Mouse (Mus musculus): Measurements from ENCODE around the gene Stx6. TPM values are rescaled to one million over a fixed set of nuclear protein-coding genes. Genes with fewer than 3 reads are reported as not detected.

Stx6 gene
- polyA plus RNA-seq, 1 experiment: 96.1 TPM

DNA sequence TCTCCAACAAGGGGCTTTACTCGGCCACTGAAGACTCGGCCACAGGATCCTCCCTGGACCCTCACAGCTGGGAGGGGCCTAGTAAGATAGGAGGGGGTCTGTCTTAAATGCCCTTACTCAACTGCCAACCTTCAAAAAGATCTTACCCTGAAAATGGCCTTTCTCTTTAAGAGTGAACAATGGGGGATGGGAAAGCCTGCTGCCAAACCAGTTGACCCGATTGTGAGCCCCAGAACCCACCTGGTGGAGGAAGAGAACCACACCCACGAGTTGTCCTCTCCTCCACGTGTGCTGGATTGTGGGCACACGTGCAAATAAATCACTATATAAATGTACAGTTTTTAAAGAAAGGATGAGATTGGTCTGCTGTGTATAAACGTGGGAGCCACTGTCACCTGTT is 46.8 kb downstream of the Stx6 start:
- DNase-seq (ENCODE audit: extremely low spot score in 1 of 2, low spot score in 1 of 2): no peak

DNA sequence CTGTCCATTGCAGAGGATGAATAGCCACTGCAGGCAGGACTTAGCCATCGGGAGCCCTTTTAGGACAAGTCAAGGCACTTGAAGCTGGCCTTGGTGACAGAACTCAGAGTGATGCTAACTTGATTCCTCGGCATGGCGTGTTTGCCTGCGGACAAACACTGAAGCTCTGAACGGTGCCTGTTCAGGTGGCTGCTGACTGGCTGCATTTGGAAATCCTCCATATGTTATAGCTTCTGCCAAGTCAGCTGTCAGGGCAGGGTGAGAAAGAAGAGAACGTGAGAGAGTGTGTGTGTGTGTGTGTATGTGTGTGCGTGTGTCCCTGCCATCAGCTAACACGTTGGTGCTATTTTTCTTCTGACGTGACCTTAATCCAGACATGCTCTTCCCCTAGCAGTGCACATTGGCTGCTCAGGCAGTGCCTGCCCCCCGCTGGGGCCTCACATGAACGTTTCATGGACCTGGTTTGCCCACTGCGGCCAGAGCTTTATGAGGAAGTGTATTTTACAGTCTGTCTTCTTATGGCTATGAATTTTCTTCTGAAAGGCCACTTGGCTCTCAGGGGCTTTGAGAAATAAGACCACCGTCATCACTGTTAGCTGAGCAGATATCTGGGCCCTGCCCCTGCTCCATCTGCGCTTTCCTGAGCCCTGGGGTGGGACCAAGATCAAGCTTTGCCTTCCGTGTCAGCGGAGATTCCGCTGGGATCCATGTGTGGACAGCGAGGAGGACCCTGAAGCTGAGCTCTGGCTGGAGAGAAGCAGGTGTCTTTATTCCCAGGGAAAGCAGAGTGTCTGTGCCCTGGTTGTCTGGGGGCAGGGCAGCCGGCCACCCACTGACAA is 47.5 kb downstream of the Stx6 start:
- no peak for DNase-seq (ENCODE audit: extremely low spot score in 1 of 2, low spot score in 1 of 2)

- DNase-seq (ENCODE audit: extremely low spot score in 1 of 2, low spot score in 1 of 2): no peak
Observed at GRCm38 (mm10) chr1:155207859-155208258, 49.3 kb downstream of the Stx6 start.

DNA sequence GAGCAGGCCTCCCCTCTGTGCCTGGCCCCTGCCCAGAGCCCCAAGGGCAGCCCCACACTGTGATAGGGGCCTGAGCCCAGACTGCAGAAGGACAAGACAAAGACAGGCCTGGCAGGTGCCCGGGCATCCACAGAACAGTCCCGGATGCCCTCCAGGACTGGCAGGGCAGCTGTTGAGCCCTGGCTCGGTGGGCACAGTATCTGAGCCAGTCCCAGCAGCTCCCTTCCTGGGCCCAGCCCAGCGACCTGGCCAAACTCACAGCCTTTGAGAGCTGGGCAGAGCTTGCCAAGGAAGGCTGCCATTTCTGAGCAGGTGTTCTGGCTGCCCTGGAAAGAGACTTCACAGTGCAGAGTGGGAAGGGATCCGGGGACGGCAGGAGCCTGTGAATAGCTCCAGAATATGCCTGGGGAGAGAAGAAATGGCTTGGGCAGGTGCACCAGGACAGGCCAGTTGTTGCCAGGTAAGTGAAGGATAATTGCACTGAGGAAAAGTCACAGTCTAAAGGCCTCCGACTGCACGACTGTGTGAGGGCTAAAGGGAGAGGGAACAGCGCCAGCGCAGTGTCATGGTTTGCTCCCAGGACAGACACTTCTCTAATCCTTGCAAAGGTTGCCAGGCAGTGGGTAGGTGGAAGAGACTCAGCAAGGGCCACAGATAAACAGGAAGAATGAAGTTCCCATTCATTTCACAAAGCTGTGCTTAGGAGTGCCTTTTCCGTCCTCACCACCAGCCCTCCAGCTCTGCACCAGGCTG is 51.7 kb downstream of the Stx6 start:
- DNase-seq (ENCODE audit: extremely low spot score in 1 of 2, low spot score in 1 of 2): no peak

GRCm38 (mm10) chr1:155211017-155211416 is 52.5 kb downstream of the Stx6 start:
- DNase-seq (ENCODE audit: extremely low spot score in 1 of 2, low spot score in 1 of 2): no peak

DNA sequence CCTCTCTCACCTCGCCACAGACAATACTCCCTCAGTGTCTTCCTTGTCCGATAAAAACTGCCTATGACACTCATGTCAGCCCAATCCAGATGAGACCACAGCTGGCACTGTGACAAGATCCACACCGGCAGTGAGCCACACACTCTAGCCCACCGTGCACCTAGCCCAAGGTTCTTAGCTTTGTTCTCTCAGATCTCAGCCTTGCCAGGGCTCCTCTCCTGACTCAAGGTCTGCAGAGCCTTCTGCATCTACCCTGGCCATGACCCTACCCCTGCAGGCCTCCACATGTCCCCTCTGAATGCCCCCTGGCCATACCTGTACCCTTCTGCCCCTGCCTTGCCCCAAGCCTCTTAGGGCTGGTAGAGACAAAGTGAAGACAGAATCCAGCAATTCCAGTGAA is 53.6 kb downstream of the Stx6 start:
- no peak for DNase-seq (ENCODE audit: extremely low spot score in 1 of 2, low spot score in 1 of 2)

GRCm38 (mm10) chr1:155212493-155212892 is 54.0 kb downstream of the Stx6 start:
- DNase-seq (ENCODE audit: extremely low spot score in 1 of 2, low spot score in 1 of 2): no peak

DNA sequence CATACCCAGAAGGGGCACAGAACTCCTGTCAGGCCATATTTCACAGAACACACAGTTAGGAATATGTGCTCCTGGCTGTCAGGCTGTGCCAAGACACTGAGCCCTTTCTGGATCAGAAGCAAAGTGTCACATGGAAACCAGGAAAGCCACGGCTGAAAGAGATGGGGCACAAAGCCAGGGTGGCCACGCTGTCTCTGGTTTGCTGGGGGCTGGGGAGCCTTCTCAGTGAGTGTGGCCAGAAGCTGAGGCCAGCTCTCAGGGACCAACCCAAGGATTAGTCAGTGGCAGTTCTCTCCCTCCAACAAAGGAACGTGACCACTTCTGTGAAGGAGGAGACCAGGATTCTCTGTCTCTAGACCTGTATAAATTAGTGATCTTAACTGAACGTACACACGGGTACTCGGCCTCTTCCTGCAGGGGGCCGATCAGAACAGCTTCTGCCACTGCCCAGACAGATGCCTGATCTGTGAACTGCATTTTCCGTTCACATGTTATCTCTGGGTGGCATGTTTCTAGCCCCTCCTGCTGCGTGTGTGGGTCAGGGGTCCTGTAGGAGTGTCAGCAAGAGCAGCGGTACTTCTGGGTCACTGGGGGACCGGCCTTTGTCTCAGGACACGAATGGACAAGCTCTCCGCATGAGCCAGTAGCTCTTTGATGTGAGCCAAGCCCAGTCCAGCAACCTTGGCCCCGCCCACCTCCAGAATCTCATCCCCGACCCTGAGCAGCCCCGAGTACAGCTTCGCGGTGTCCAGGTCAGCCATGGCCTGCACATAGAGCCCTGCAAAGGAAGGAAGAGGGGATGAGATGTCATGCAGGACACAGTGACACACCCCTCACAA is 54.6 kb downstream of the Stx6 start:
- DNase-seq (ENCODE audit: extremely low spot score in 1 of 2, low spot score in 1 of 2): no peak

DNA sequence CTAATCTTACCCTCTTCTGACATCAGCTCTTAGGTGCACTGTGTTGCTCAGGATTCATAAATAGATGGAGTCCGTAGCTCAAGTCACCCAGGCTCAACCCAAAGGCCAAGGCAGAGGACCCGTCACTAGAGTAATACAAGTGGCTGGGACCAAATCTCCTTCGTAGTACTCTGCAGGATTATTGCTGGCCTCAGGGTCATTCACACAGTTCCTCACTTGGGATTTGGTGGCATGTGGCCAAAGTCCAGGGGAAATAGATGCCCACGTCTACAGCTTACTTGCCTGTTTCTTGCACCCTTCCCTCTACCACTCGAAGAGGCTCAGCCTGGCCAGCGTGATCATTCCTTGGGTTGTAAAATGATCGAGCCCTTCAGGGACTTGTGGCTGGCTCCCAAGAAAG is 55.4 kb downstream of the Stx6 start:
- DNase-seq (ENCODE audit: extremely low spot score in 1 of 2, low spot score in 1 of 2): no peak

DNA sequence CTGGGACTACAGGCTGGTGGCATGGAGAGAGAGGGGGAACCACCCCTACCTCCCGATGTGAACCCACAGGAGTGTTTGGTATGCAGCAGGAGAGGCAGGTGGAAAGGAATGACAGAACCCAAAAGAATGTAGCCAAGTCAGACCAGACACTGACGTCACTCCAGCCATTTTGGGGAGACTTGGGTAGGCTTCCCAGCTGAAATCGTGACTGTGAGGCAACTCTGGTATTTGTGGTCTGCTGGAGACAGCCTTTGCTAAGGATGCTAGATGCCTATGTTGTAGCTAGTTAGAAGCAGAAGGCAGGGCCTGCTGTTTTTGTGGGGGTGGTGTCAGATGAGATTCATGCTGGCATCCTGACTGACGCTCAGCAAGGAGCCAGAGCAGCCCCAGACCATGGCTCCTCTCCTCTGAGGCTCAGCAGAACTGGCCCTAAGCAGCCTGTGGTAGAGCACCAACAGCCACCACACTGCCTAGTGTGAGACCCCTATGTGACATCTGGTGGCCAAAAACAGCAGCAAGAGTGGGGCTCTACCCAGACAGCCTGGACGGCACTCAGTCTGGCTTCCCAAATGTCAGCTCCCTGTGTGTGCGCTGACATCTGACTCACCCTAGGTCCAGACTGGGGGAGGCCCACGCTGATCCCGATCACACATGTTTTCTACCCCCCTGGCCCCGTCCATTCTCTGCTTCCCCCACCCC is 56.7 kb downstream of the Stx6 start:
- peak; percentile 80 to 85 for DNase-seq (ENCODE audit: extremely low spot score in 1 of 2, low spot score in 1 of 2)

DNA sequence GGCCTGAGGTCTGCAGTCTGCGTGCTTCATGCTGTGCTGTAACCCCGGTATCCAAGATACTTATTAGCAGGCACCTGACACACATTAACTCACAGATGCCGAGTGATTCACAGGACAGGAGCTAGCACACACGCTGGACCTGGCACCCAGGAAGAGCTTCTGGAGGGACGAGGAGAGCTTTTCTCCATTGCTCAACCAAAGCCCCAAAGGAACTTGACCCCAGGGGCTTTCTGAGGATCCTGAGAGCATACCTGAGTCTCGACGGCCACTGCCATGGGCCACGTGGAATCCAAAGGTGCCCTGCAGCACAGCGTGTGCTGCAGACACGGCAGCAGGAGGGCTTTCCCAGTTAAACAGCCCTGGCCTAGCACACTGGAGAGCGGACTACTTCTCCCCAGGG is 57.8 kb downstream of the Stx6 start:
- DNase-seq (ENCODE audit: extremely low spot score in 1 of 2, low spot score in 1 of 2): no peak

DNA sequence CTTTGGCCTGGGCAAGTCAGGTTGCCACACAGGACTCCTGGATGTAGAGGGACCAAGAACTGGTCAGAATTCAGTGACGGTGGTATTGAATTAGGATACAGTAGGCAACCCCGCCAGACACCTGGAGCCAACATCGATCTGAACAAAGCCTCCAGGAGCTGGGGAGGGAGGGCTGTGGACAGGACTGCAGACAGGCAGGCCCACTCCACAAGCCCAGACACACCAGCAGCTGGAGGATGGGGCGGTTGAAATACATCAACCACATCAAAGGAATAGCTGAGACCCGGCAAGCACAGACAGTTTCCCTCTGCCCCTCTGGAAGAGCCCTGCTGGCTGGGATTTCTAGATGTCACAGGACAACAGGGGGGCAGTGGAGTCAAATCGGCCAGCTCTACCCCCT is 58.3 kb downstream of the Stx6 start:
- no peak for DNase-seq (ENCODE audit: extremely low spot score in 1 of 2, low spot score in 1 of 2)

GRCm38 (mm10) chr1:155217865-155218541 is 59.5 kb downstream of the Stx6 start:
- peak in 1 of 2 experiments; percentile 80 for DNase-seq (ENCODE audit: extremely low spot score in 1 of 2, low spot score in 1 of 2)

GRCm38 (mm10) chr1:155218924-155219323 is 60.4 kb downstream of the Stx6 start:
- no peak for DNase-seq (ENCODE audit: extremely low spot score in 1 of 2, low spot score in 1 of 2)

GRCm38 (mm10) chr1:155222101-155222669 is 63.7 kb downstream of the Stx6 start:
- DNase-seq (ENCODE audit: extremely low spot score in 1 of 2, low spot score in 1 of 2): no peak

DNA sequence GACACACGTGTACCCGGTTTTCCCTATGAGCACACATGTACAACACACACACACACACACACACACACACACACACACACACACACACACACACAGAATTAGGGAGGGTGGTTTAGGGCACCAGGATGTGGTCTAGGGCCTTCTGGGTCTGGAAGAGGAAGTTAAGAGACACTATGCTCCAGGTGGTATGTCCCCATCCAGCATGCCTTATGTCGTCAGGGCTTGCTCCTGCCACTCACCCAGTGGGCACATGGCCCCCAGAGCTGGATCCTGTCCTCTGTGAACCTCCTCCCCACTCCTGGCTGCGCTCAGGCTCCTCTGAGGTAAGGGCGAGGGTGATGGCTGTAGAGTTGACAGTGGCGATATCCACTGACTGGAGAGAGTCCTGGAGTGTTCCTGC is 64.5 kb downstream of the Stx6 start:
- no peak for DNase-seq (ENCODE audit: extremely low spot score in 1 of 2, low spot score in 1 of 2)

DNA sequence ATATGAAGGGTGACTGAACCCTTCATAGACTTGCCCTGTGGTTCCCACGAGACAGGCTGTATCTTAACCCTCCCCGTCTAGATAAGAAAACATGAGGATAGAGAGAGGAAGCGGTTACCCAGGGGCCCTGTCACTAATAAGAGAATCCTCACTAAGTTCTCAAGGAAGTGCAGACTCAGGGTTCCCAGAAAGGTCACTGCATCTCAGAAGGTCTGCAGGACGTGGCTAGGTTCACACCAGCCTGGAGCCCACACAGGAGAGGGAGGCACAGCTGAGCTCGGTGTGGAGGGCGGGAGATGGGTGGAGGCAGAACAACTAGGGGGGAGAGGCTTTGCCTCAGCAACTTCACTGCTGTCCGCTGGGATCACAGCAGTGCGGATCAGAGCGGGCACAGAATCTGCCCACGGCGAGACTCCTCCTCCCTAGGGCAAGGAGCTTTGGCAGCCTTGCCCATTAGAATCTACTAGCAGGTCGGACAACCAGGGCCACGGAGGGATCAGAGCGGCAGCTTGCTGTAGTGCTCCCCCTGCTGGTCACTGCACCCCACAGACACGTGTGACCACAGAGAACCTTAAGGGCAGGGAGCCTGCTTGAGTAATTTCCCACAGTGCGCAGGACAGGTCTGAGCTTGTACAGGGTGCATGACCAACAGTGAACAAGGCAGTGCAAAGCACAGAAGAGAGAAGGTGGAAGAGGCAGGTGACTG is 65.5 kb downstream of the Stx6 start:
- peak in 1 of 2 experiments; percentile 84 for DNase-seq (ENCODE audit: extremely low spot score in 1 of 2, low spot score in 1 of 2)

DNA sequence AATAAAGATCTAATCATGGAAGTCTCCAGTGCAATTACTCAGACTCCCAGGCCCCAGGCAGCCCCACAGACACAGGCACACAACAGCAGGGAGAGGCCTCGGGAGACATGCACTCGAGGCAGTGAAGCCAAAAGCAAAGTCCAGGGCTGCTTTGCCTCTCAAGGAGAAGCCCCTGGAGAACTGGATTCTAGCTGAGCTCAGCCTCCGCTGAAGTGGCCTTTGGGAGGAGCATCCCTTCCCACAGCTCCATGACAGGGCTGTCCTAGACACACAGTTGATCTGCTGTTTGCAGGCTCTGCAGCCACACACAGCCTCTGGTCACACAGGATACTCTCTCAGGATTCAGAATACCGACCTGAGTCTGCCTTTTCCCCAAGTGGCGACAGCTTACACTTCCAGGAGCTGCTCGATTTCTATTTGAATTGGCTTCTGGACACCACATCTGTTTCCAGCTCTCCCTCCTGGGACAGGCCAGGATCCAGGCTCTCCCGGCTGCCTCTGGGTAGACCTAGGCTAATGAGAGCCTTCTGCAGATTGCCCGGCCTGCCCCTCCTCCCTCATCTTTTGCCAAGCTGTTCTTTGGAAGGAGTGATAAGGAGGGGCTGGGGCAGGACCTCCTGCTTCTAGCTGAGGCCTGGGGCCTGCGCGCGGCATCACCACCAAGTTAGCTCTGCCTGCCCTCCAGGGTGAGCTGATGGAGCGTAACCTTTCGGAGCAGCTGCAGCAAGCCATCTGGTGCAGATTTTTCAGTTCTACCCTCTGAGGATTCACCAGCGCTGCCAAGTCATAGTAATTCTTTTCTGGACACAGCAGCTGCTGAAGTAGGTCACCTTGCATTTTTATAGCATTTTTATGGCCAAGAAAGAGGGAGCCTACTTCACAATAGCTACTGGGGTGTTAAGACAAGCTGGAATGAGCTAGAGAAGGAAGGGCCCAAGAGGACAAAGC is 71.2 kb downstream of the Stx6 start:
- DNase-seq (ENCODE audit: extremely low spot score in 1 of 2, low spot score in 1 of 2): peak; percentile 65 to 78

Measured in frontal cortex, adult 2 months (tissue).